Mouse (Mus musculus) spleen, embryonic (tissue): ENCODE measurements at regions not wholly inside any gene's neighbourhood (a gene's known extent, or its start where the extent isn't known, plus 50 kb on each side); places are given as distances from the start of the nearest gene placed in this dataset.
"Not testable (repeated sequence)": the region's sequence is repeated elsewhere in the genome, so short reads cannot be mapped to it uniquely, and the experiment has no call there.

Experiments
- CTCF ChIA-PET: fragments of 350-600 bp; sonication (Branson Sonifier 250); formaldehyde crosslinking; loops from one replicate; lab custom pipeline; 2022; lab: Charles Lee

DNA sequence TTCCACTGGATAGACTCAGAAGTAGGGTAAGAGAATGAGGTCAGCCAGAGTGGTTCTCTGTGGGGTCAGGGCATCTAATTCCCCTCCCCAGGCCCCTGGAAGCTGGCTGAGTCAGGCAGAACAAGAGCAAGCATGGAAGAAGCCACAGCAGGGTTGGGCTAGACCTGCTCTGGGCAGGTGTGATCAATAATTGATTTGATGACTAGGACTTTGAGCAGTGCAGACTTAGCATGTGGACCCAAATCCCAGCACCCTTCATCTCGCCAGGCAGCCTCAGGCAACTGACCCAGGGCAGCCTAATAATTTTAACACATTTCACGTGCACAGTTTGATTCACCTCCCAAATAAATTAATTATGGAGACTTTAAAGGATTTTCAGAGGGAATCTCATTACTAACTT is 67.2 kb downstream of the Qdpr start:
- CTCF ChIA-PET = no interaction called here

DNA sequence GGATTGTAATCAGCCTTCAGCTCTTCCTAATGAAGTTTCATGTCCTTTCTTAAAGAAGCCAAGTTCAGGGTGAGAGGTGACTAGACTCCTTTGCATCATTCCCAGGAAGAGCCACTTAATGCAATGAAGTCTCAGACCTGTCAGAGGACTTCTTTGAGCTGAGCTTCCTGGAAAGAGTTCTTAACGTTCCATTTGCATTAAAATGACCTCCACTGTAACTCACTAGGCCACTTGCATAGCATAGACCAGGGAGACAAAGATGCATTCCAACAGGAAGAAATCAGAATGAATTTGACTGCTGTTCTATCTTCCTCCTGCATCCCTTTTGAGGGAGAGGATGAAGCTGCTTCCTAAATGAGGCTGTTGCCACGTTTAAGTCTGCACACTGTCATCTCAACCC is 71.5 kb downstream of the Qdpr start:
- CTCF ChIA-PET = no interaction called here

DNA sequence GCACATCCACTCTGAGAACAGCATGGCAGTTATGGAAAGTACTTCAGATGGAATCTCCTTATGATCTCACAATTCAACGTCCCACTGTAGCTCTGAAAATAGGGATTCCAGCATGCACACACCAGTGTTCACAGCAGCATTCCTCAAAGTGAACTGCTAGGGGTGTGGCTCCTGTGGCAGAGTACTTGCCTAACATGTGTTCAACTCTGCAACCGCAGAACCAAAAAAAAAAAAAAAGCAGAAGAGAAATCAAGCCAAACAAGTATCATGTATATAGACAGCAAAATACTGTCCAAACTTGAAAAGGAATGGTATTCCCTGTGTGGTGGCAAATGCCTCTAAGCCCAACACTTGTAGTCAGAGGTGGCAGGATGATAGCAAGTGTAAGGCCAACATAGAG is 77.0 kb downstream of the Qdpr start:
- CTCF ChIA-PET = no interaction called here

DNA sequence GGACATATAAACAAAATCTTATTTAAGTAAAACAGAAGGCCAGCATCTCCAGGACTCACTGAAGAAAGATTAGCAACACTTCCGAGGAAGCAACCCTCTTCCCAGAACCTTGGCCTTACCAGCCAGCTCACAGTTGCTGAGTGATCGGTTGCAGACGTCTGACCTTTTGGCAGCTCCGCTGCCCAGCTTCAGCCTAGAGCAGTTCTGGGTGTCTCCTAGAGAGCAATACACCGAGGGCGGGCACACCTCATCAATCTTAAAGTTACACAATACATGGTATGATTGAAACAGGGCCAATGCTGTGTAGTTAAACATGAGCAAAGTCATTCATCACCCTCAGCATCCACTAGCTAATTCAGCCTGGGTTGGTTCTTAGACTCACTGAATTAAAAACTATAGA is 81.6 kb downstream of the Qdpr start:
- CTCF ChIA-PET = no interaction called here

DNA sequence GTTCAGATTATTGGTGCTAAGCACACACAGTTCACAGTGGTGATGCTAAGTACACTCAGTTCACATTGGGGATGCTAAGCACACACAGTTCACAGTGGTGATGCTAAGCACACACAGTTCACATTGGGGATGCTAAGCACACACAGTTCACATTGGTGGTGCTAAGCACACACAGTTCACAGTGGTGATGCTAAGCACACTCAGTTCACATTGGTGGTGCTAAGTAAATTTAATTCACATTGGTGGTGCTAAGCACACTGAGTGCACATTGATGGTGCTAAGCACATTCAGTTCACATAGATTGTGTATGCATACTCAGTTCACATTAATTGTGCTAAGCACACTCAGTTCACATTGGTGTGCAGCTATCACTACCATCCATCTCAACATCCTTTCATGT is 89.8 kb downstream of the Qdpr start:
- CTCF ChIA-PET = no interaction called here

DNA sequence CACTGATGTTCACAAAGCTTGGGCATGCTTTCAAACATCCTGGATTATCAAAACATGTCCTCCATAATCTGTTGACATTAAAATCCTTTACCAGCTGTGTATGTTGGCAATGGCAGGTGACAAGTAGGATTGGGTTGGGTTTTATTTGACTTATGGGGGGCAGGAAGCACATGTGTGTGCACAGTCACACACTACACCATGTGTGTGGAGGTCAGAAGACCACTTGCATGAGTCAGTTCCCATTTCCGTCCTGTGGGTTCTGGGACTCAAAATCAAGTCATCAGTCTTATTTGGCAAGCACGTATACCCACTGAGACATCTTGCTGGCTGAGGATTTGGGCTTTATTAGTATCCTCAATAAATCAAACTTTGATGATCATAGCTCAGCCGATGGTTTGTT is 109.6 kb downstream of the Qdpr start:
- CTCF ChIA-PET = no interaction called here

DNA sequence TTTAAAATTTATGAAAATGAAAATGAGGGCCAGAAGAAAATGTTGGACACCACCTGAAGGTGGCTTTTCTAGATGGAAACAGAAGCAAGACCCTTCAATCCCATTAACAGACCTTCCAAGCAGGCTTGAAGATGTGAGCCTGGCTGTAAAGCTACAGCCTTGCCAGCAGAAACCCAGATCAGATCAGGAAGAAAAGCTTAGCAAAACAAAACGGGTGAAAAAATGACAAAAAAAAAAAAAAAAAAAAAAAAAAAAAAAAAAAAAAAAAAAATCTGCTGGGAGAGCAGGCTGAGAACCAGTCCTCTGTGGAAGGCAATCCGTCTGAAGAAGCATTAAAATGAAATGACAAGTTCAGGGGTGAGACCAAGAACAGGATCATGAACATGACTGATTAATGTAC is 113.2 kb downstream of the Qdpr start:
- CTCF ChIA-PET = no interaction called here

DNA sequence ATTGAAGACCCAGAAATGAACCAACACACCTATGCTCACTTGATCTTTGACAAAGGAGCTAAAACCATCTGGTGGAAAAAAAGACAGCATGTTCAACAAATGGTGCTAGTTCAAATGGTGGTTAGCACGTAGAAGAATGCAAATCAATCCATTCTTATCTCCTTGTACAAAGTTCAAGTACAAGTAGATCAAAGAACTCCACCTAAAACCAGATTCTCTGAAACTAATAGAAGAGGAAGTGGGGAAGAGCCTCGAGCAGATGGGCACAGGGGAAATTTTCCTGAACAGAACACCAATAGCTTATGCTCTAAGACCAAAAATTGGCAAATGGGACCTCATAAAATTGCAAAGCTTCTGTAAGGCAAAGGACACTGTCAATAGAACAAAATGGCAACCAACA is 125.6 kb downstream of the Qdpr start:
- CTCF ChIA-PET = not testable (repeated sequence)

DNA sequence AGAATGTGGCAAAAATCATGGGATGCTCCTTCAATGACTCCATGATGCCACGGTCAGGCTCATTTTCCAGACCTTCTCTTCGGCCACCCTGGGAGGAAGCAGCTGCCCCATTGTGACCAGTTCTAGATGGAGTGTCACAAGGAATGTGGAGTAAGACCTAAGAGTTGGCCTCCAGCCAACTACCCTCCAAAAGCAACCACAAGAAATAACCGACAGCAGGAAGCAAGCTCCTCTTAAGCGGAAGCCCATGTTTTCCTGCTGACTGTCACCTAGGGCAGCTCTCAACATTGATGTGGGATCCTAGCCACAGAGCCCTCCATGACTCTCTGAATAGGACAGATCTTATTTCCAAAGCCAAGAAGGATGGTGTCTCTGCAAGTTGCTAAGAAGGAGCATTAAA is 126.5 kb downstream of the Qdpr start:
- CTCF ChIA-PET = no interaction called here

DNA sequence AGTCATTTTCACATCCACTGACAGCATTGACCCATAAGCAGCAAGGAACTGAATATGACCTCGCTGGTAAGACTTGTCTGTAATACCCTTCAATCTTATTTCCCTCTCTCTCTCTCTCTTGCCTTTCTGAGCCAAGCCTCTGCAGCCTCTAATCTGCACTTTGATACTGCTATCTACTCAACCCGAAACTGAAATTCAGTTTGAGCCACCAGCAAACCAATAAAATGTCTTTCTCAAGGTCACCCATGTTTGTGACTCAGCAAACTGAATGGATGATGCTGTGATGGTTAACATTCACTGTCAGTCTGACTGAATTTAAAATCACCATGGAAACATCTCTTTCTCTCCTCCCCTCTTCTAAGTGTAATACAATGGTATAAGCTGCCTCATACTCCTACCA is 132.0 kb downstream of the Qdpr start:
- CTCF ChIA-PET = no interaction called here

DNA sequence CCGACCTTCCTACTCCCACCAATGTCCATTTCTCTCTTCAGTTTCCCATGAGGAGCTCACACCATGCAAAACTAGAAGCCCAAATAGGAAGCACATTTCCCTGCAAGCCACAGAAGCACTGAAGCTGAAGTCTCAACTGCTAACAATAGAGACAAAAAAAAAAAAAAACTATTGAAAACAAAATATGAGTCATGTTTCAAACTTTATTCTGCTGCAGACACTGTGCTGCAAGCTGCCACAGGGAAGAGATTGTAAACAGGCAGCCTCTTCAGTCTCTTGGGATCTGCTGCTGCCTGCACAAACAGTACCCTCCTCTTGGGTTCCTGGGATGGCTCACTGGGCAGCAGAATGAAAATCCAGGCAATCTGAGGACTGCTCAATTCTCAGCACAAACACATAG is 148.9 kb downstream of the Qdpr start:
- CTCF ChIA-PET = no interaction called here

DNA sequence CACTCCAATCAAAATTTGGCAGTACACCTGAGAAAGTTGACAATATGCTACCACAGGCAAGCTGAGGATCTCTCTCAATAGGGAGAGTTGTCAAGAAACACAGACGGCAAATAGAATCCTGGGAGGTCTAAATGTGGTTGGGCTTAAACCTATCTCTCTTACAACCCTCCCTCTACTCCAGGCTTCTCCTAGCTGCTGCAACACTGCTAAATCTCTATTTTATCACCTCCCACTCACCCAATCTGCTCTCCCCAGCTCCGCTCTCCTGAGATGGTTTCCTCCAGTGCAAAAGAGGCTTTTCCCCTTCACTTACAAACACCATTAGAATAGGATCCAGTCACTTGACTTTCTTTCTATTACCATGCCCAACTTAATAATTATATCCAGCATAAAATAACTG is 151.2 kb downstream of the Qdpr start:
- CTCF ChIA-PET = no interaction called here

DNA sequence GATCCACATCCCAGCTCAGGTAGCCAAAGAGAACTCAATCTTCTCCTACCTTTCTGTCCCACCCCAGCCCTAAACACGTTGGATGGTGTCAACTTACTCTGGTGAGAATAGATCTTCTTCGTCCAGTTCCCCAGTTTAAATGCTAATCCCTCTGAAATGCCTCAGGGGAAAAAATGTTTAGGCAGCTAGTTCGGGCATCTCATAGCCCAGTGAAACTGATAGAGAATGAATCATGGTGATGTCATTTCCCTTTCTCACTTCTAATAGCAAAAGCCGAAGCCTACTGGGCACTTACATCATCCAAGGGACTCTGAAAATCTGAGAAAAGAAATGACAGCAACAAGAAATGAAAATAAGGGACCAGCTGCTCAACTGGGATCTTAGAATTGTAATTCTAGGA is 154.9 kb downstream of the Qdpr start:
- CTCF ChIA-PET = no interaction called here

DNA sequence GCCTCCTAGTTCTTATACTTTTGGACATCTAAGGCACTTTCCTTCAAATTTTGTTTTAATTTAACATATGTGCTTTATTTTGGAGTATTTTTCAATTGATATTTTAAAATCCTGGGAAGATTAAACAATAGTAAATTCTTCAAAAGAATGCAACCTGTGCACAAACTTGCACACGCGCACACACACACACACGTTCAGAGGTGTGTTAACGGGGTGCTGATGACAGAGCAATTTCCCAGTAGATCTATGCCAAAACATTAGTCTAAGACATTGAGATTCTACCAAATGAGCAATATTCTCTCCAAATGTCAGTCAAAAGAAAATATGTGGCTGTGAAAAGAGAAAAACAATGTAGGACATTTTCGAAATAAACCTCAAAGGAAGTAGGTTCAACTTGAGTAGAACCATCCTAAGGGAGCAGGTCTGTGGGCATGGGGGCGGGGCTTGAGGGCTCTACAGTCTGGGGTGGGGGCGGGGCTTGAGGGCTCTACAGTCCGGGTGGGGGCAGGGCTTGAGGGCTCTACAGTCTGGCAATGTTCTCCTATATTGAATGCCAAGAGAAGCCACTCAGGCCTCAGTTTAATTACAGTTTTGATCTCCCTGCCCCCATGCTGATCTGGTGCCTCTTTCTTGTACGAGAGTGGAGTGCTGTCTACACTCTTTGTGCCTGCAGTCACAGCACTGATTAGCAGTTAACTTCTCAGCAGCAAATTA is 157.0 kb downstream of the Qdpr start:
- CTCF ChIA-PET = no interaction called here

DNA sequence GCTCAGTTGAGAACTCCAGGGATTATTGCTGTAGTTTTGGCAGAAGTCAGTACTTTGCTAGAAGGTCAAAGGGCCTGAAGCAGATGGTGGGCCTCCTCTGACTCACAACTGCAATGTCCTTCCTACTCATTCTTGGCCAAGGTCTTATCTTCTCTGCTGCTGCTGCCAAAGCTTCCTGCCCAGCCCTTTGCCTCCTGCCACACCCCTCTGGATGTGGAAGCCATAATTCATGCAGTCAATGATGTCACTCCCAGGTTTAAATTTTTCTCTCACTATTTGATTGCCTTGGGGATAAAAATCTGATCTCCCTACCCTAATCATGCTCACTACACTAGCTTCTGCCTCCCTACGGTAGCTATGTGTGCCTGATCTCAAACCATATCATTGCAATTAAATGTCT is 157.7 kb downstream of the Qdpr start:
- CTCF ChIA-PET = no interaction called here

DNA sequence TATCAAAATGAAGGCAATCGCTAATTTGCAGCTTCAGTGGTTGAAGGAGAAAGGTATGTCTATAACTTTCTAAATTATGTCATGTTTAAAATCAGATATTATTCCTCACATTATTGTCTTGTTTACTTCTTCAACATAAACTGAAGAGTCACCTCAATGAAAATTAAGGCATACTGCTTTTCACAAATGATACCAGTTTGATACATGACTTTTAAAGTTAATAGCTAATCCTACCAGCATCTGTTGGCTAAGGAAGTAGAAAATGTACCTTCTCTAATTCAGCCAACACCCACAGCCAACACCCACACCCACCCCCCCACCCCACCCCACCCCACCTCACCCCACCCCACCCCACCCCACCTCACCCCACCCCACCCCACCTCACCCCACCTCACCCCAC is 158.3 kb downstream of the Qdpr start:
- CTCF ChIA-PET = no interaction called here

DNA sequence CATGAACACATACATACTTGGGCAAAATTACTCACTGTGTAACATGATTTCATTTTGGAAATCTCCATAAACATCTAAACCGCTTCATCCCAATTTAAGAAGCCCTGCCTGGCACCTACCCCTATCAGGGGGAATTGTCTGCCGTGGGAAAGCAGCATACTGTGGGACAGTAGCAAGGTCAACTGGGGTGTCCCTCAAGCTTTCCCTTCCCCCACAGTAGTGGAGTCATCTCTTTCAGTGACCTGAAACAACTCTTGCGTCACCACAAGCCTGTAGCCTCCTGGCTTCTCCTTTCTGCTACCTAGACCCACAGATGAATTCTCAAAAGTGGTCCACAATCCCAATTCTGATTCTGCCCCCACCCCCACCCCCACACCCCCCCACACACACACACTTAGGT is 158.8 kb downstream of the Qdpr start:
- CTCF ChIA-PET = no interaction called here

DNA sequence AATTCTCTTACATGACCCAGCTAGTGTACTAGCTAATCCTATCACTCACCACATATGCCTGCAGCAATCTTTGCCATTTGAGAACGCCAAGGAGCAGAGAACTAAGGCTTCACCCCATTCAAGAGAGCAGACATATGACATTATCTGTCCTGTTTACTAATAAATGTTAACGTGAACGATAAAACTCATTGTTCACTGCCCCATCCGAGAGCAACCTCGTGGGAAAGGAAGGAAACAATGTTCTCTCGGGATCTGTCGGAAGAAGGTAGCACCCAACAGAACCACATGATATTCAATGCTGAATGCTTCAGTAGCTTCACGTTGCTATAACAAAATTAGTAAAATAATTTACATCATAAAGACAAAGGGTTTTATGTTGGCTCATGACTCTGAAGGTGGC is 163.6 kb downstream of the Qdpr start:
- CTCF ChIA-PET = no interaction called here

DNA sequence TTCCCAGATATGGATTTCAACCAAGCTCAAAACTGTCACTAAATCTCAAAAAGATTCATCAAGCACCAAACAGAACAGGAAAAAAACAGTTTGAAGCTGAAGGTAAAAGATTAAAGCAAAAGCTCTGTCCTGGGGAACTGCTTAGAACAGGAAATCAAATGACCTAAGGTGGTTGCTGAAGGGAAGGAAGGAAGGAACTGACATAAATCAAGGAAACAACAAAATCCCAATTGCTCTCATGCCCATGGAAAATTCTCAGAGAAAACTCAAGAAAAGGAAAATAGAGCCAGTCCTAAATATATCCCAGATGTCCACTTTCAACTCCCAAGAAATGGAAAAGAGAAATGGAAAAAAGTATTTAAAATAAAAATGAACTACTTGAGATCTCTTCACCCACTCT is 165.4 kb downstream of the Qdpr start:
- CTCF ChIA-PET = no interaction called here

DNA sequence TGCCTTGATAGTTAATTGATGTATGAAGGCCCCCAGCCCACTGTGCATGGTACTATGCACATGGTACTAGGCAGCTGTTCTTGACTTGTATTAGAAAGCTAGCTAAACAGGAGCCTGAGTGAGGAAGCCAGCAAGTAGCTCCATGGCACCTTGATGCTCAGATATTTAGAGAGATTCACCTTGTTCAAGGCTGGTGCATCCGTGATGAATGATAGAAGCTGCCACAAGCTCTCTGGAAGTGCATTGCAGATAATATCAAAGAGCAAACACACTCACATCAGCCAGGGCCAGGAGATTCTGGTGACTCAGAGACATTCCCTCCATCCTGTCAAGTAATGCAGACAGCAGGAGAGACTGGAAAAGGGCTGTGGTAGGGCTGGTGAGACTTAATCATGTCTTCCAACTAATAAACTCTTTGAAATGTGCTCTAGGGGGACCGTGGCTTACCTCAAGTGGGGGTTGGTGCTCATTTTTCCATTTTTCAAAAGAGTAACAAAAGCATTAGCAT is 166.1 kb downstream of the Qdpr start:
- CTCF ChIA-PET = interaction anchor here (0.6 kb wide), 1 partner anchor 1199 kb away, joined by 3 read pairs; no protein-coding TSS in a partner anchor

DNA sequence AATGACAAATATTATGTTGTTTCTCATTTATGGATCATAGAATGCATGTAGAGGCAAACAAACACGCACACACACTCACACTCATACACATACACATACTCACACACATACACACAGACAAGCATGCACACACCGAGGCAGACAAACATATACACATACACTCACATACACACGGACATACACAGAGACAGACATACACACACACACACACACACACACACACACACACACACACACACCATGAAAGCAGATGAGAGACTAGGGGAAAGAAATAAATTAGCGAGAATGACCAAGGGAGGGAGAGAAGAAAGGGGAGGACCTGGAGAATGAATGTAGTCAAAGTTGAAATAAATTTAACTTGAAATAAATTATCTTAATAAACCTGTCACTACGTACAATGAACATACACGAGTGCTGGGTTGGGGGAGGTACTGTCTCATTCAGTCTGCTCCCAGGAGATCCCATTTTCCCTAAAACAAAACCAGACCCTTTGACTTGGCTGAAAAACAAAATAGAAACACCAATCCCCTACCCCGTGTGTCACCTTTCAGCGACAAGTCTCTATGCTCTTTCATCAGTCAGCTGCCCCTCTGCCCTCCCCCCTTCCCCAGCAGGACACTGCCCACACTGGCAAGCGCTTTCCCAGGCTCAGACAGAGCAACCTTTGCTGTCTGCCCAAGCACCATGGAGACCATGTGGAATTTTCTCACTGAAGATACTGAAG is 167.7 kb downstream of the Qdpr start:
- CTCF ChIA-PET = no interaction called here

DNA sequence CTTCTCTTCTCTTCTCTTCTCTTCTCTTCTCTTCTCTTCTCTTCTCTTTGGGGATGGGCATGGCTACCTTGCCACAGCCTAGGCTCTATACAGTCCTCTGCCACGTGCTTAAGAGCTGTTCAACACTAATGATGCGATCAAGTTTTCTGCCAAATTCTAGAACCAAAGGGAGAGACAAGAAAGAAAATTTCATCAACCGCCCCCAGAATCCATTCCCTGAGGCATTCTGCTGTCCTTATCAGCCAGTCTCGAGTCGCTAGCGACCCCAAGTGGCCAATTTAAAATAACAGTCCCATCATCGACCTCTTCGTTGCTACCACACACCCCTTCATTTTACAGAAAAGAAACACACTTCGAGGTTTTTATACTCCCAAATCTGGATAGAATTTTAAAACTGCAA is 171.5 kb downstream of the Qdpr start:
- CTCF ChIA-PET = no interaction called here

DNA sequence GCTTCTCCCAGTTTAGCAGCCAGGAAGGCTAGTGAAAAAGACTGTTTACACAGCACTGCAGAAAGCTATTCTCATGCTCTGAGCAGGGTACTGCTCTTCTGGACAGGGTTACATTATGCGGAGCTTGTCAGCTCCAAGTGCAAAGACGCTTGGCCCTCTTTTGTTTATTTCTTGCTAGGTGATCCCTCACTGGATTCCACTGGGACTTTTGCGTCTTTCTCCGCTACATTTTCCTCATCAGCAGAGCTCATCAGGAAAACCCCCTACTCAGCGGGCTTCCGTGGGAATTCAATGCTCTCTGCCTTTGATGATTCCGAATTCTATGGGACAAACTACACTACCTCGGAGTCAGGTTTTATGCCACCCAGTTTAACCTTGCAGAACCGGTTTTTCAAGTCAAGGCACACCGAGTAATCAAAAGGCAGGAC is 172.0 kb downstream of the Qdpr start:
- CTCF ChIA-PET = no interaction called here
